Comparison of ENCODE assay signal across 8 mouse cellular contexts in the genomic region with DNA sequence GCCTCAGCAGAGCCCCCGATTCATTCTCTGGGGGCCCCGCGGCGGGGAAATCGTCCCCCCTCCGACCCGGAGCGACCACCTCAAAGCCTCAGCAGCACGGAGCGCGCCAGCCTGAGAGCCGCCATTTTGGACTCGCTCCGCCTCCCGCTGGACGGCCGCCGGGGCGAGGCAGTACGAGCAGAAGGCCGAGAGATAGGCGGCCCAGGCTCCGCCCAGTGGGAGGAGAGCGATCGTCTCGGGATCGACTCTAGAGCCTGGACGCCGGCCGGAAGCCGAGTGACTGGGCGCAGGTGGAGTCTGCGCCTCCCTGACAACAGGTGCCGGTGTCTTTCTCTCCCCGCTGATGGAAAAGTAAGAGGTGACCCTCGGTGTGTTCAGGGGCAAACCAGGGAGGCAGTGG. TPM values are rescaled to one million over a fixed set of nuclear protein-coding genes. Genes with fewer than 3 reads are reported as not detected.
DNase-seq lines count a peak whose midpoint lies in the region; ATAC-seq and TF ChIP-seq lines count a peak whose summit lies in the region.

A gene (minus strand): TSS at position 136 of the 400 bp plus-strand sequence.

- peaks cover 17% of the 10 kb centered on the region; the same call in 1 of the 2 replicates for H3K79me2 ChIP-seq in liver, adult 2 months (ENCODE audit: control insufficient read depth, insufficient read depth, low read length)
- H3K79me2 ChIP-seq in myocyte (ENCODE audit: control insufficient read depth, insufficient read depth): peaks cover 31% of the 10 kb centered on the region

- peak within 1 kb of the TSS; percentile 67 for H3K4me2 ChIP-seq in heart, embryonic 11.5 days
- peak within 1 kb of the TSS; percentile 81 for H3K4me2 ChIP-seq in kidney, embryonic 16.5 days (replicated peaks; ENCODE audit: low read depth, low read length)
- peak within 1 kb of the TSS; percentile 88 for H3K4me2 ChIP-seq in myocyte (ENCODE audit: low read depth)

- ATAC-seq in heart, embryonic 11.5 days (replicated peaks; ENCODE audit: insufficient number of reproducible peaks, low FRiP score, low TSS enrichment): peak; percentile 95
- ATAC-seq in kidney, embryonic 16.5 days (ENCODE audit: low FRiP score, low TSS enrichment): peak; percentile 94

- DNase-seq in A20 (ENCODE audit: low read depth, low spot score): peak; percentile 93
- peak; percentile 80 for DNase-seq in liver, adult 2 months (ENCODE audit: extremely low read depth, low read depth, low spot score)
- peak; percentile 94 for DNase-seq in splenic B cell, adult 2 months (ENCODE audit: low read depth, low spot score)

- peak within 1 kb of the TSS; percentile 18 for H3ac ChIP-seq in myocyte (ENCODE audit: control insufficient read depth, insufficient read length)

- peak within 1 kb of the TSS; percentile 95 for H3K4me3 ChIP-seq in bone marrow macrophage, adult 2 months (ENCODE audit: insufficient read depth, low read length)
- peak within 1 kb of the TSS; percentile 72 for H3K4me3 ChIP-seq in embryonic fibroblast, embryonic 13.5 days (ENCODE audit: insufficient read depth, low read length)
- H3K4me3 ChIP-seq in heart, embryonic 11.5 days (ENCODE audit: low read depth, low read length): peak within 1 kb of the TSS; percentile 93
- peak within 1 kb of the TSS; percentile 92 for H3K4me3 ChIP-seq in kidney, embryonic 16.5 days (ENCODE audit: low read length)
- peak within 1 kb of the TSS; percentile 92 for H3K4me3 ChIP-seq in liver, adult 2 months (ENCODE audit: insufficient read depth, low read depth, low read length)
- H3K4me3 ChIP-seq in myocyte: peak within 1 kb of the TSS; percentile 86

- no peak for TF ChIP-seq CTCF in bone marrow macrophage, adult 2 months (IDR thresholded peaks at IDR 0.05; ENCODE audit: low read depth, low read length)
- TF ChIP-seq CTCF in embryonic fibroblast, embryonic 13.5 days (IDR thresholded peaks at IDR 0.05; ENCODE audit: borderline replicate concordance, insufficient read depth, low read length): no peak
- TF ChIP-seq CTCF in liver, adult 2 months (IDR thresholded peaks at IDR 0.05; ENCODE audit: low read depth, low read length): no peak

- H3K27ac ChIP-seq in bone marrow macrophage, adult 2 months (ENCODE audit: insufficient read depth, low read depth, low read length): no peak within 1 kb of the TSS
- no peak within 1 kb of the TSS for H3K27ac ChIP-seq in embryonic fibroblast, embryonic 13.5 days (ENCODE audit: insufficient read depth, low read length)
- H3K27ac ChIP-seq in heart, embryonic 11.5 days (ENCODE audit: low read depth, low read length): no peak within 1 kb of the TSS
- no peak within 1 kb of the TSS for H3K27ac ChIP-seq in kidney, embryonic 16.5 days (ENCODE audit: low read length)
- peak within 1 kb of the TSS; percentile 26; the same call in 1 of the 2 replicates for H3K27ac ChIP-seq in liver, adult 2 months (replicated peaks; ENCODE audit: insufficient read depth, low read depth, low read length)

- under 1% methylated on average over 36 of the region's 36 CpGs for WGBS in heart, embryonic 11.5 days (ENCODE audit: insufficient replicate concordance)
- WGBS in kidney, embryonic 16.5 days: under 1% methylated on average over 36 of the region's 36 CpGs
- 0% methylated on average over 36 of the region's 36 CpGs for WGBS in liver, adult 2 months

- no peaks in the 10 kb centered on the region for H3K36me3 ChIP-seq in heart, embryonic 11.5 days (ENCODE audit: control insufficient read depth, insufficient read depth, low read length)
- no peaks in the 10 kb centered on the region for H3K36me3 ChIP-seq in kidney, embryonic 16.5 days (ENCODE audit: insufficient read depth, low read length)
- H3K36me3 ChIP-seq in liver, adult 2 months (ENCODE audit: control insufficient read depth, insufficient read depth, low read length): no peaks in the 10 kb centered on the region
- no peaks in the 10 kb centered on the region for H3K36me3 ChIP-seq in myocyte (ENCODE audit: control insufficient read depth, insufficient read depth)
- H3K36me3 ChIP-seq in splenic B cell, adult 2 months (ENCODE audit: control insufficient read depth, insufficient read depth, low read length, poor library complexity, severe bottlenecking): no peaks in the 10 kb centered on the region

- H3K9ac ChIP-seq in heart, embryonic 11.5 days (ENCODE audit: low read depth, low read length): peak within 1 kb of the TSS; percentile 88
- peak within 1 kb of the TSS; percentile 87 for H3K9ac ChIP-seq in kidney, embryonic 16.5 days (replicated peaks; ENCODE audit: low read length)
- peak within 1 kb of the TSS; percentile 87 for H3K9ac ChIP-seq in liver, adult 2 months (ENCODE audit: low read depth, low read length)

- H3K9me3 ChIP-seq in heart, embryonic 11.5 days (replicated peaks; ENCODE audit: control insufficient read depth, low read length): no peaks in the 10 kb centered on the region
- no peaks in the 10 kb centered on the region for H3K9me3 ChIP-seq in kidney, embryonic 16.5 days (ENCODE audit: low read length)

- peaks cover 8% of the 10 kb centered on the region for H3K4me1 ChIP-seq in bone marrow macrophage, adult 2 months (ENCODE audit: control insufficient read depth, insufficient read depth, low read length)
- no peaks in the 10 kb centered on the region for H3K4me1 ChIP-seq in embryonic fibroblast, embryonic 13.5 days (ENCODE audit: control insufficient read depth, insufficient read depth, low read length)
- peaks cover 4% of the 10 kb centered on the region; the same call in 1 of the 2 replicates for H3K4me1 ChIP-seq in heart, embryonic 11.5 days (ENCODE audit: control insufficient read depth, insufficient read depth, low read length)
- H3K4me1 ChIP-seq in kidney, embryonic 16.5 days (ENCODE audit: insufficient read depth, low read length): peaks cover 14% of the 10 kb centered on the region
- H3K4me1 ChIP-seq in liver, adult 2 months (ENCODE audit: control insufficient read depth, insufficient read depth, low read length): no peaks in the 10 kb centered on the region

- no peaks in the 10 kb centered on the region for H3K27me3 ChIP-seq in heart, embryonic 11.5 days (ENCODE audit: control insufficient read depth, insufficient read depth, low read length)
- no peaks in the 10 kb centered on the region for H3K27me3 ChIP-seq in kidney, embryonic 16.5 days (ENCODE audit: insufficient read depth, low read length)
- H3K27me3 ChIP-seq in liver, adult 2 months (ENCODE audit: control insufficient read depth, insufficient read depth, low read length): no peaks in the 10 kb centered on the region
- H3K27me3 ChIP-seq in myocyte (ENCODE audit: control insufficient read depth, insufficient read depth, insufficient read length): no peaks in the 10 kb centered on the region
- H3K27me3 ChIP-seq in splenic B cell, adult 2 months (ENCODE audit: control insufficient read depth, insufficient read depth, low read length, poor library complexity, severe bottlenecking): no peaks in the 10 kb centered on the region

- no peak for TF ChIP-seq POLR2A in bone marrow macrophage, adult 2 months (IDR thresholded peaks at IDR 0.05; ENCODE audit: borderline replicate concordance, low read depth, low read length)
- peak; percentile 81 for TF ChIP-seq POLR2A in embryonic fibroblast, embryonic 13.5 days (IDR thresholded peaks at IDR 0.05; ENCODE audit: low read depth, low read length)
- TF ChIP-seq POLR2A in liver, adult 2 months (IDR thresholded peaks at IDR 0.05; ENCODE audit: extremely low read depth, insufficient read depth, low read length): peak; percentile 50; the same call in 1 of the 2 replicates
- peak; percentile 84 for TF ChIP-seq POLR2A in myocyte (IDR thresholded peaks at IDR 0.05; ENCODE audit: insufficient read length, low read depth)

TF ChIP-seq in myocyte, 11 proteins besides CTCF, POLR2A, EP300 and RAD21:
- peak in 2 of 3 experiments; percentile 72 to 74 for TF ChIP-seq MYOD1 (IDR thresholded peaks at IDR 0.05; ENCODE audit: control insufficient read depth in 1 of 3, insufficient read length in 2 of 3, low read depth in 2 of 3)
- peak; percentile 82 for TF ChIP-seq POLR2AphosphoS2 (IDR thresholded peaks at IDR 0.05; ENCODE audit: insufficient read length, low read depth)
- no peak for TF ChIP-seq TCF12 (IDR thresholded peaks at IDR 0.05; ENCODE audit: insufficient read depth, poor library complexity, severe bottlenecking)
- no peak for TF ChIP-seq REST (IDR thresholded peaks at IDR 0.05; ENCODE audit: insufficient read depth, insufficient read length)
- no peak for TF ChIP-seq USF1 (IDR thresholded peaks at IDR 0.05; ENCODE audit: low read depth)
- peak; percentile 78 for TF ChIP-seq SRF (IDR thresholded peaks at IDR 0.05; ENCODE audit: control insufficient read depth, insufficient read length, low read depth)
- no peak for TF ChIP-seq E2F4 (IDR thresholded peaks at IDR 0.05; ENCODE audit: insufficient read depth)
- peak in 1 of 3 experiments; percentile 76 for TF ChIP-seq MYOG (IDR thresholded peaks at IDR 0.05; ENCODE audit: control insufficient read depth in 1 of 3, insufficient read depth in 1 of 3, insufficient read length in 2 of 3, low read depth in 2 of 3)
- TF ChIP-seq TCF3 (IDR thresholded peaks at IDR 0.05; ENCODE audit: insufficient read length, low read depth): no peak
- no peak for TF ChIP-seq MAX (IDR thresholded peaks at IDR 0.05; ENCODE audit: low read depth)
TF ChIP-seq in myocyte: peak in this region for 4.

RNA-seq across cellular contexts. Expression of the gene that starts here (rescaled TPM):
- polyA plus RNA-seq in bone marrow macrophage, adult 2 months (2012; ENCODE audit: insufficient read depth, insufficient read length, missing spikeins): 9.8 and 13.2 TPM in 2 replicates
- 7.7 and 8.0 TPM in 2 replicates for polyA plus RNA-seq in embryonic fibroblast, embryonic 13.5 days (2011; ENCODE audit: insufficient read length, low read depth, missing spikeins)
- 10.0 and 11.9 TPM in 2 replicates for polyA plus RNA-seq in heart, embryonic 11.5 days (2014; fragmentation: Nextera tagmentation; extraction: Ambion mirVana)
- 15.4 and 17.7 TPM in 2 replicates for polyA plus RNA-seq in kidney, embryonic 16.5 days (2015; fragmentation: Nextera tagmentation; extraction: Ambion mirVana)
- total RNA-seq in liver, adult 2 months (2014; rRNA removed): 1.1 and 1.5 TPM in 2 replicates
- 1.6 and 2.6 TPM in 2 replicates for polyA plus RNA-seq in liver, adult 2 months (2012; rRNA removed)
- polyA plus RNA-seq in myocyte (2012; fragmentation: generic; extraction: Trizol): 6.6 TPM
